8 mouse cellular contexts compared by ENCODE assay signal in the genomic region with DNA sequence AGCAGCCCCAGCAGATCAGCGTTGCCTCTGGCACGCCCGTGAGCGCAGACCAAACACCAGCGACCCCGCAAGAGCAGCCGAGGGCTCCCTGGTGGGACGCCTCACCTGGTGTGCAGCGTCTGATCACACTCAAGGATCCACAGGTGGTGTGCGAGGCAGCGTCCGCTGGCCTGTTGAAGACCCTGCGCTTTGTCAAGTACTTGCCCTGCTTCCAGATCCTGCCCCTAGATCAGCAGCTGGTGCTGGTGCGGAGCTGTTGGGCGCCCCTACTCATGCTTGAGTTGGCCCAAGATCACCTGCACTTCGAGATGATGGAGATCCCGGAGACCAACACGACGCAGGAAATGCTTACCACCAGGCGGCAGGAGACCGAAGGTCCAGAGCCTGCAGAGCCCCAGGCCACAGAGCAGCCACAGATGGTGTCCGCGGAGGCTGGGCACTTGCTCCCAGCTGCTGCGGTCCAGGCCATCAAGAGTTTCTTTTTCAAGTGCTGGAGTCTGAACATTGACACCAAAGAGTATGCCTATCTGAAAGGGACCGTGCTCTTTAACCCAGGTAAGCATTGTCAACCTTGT. TPM values are rescaled to one million over a fixed set of nuclear protein-coding genes. Genes with fewer than 3 reads are reported as not detected.
DNase-seq lines count a peak whose midpoint lies in the region; ATAC-seq and TF ChIP-seq lines count a peak whose summit lies in the region.

No protein-coding gene starts in this region.

- H3K9me3 ChIP-seq in kidney, postnatal 0 days (replicated peaks; ENCODE audit: low read length): no peaks in the 10 kb centered on the region
- H3K9me3 ChIP-seq in hindbrain, embryonic 14.5 days (ENCODE audit: control insufficient read depth, low read length): no peaks in the 10 kb centered on the region
- no peaks in the 10 kb centered on the region for H3K9me3 ChIP-seq in neural tube, embryonic 13.5 days

- peak overlapping the region; percentile 11; the same call in 1 of the 2 replicates for H3K4me3 ChIP-seq in kidney, postnatal 0 days (replicated peaks; ENCODE audit: low read depth, low read length)
- H3K4me3 ChIP-seq in kidney, adult 2 months (ENCODE audit: insufficient read depth, low read depth, low read length): no peak overlapping the region
- H3K4me3 ChIP-seq in cortical plate, adult 2 months (ENCODE audit: insufficient read depth, low read length): peak overlapping the region; percentile 29; the same call in 1 of the 2 replicates
- H3K4me3 ChIP-seq in hindbrain, embryonic 14.5 days (replicated peaks; ENCODE audit: low read length): peak overlapping the region; percentile 42
- H3K4me3 ChIP-seq in neural tube, embryonic 13.5 days: peak overlapping the region; percentile 45

- 0 out of 2 replicates have a peak, but pooled peaks cover 3% of the 10 kb centered on the region for H3K4me1 ChIP-seq in kidney, postnatal 0 days (replicated peaks; ENCODE audit: insufficient read depth, low read length)
- H3K4me1 ChIP-seq in kidney, adult 2 months (ENCODE audit: control insufficient read depth, insufficient read depth, low read length): no peaks in the 10 kb centered on the region
- no peaks in the 10 kb centered on the region for H3K4me1 ChIP-seq in cortical plate, adult 2 months (ENCODE audit: control insufficient read depth, insufficient read depth, low read length)
- 0 out of 2 replicates have a peak, but pooled peaks cover 3% of the 10 kb centered on the region for H3K4me1 ChIP-seq in hindbrain, embryonic 14.5 days (replicated peaks; ENCODE audit: control insufficient read depth, insufficient read depth, low read length)
- H3K4me1 ChIP-seq in neural tube, embryonic 13.5 days (replicated peaks): no peaks in the 10 kb centered on the region

- peaks cover 6% of the 10 kb centered on the region; the same call in 1 of the 2 replicates for H3K27me3 ChIP-seq in kidney, postnatal 0 days (ENCODE audit: insufficient read depth, low read length)
- no peaks in the 10 kb centered on the region for H3K27me3 ChIP-seq in kidney, adult 2 months (replicated peaks; ENCODE audit: control insufficient read depth, insufficient read depth, low read length)
- H3K27me3 ChIP-seq in hindbrain, embryonic 14.5 days (ENCODE audit: control insufficient read depth, insufficient read depth, low read length): peaks cover 13% of the 10 kb centered on the region
- peaks cover 25% of the 10 kb centered on the region for H3K27me3 ChIP-seq in neural tube, embryonic 13.5 days

- 33% methylated on average over 25 of the region's 25 CpGs for WGBS in kidney, postnatal 0 days
- WGBS in kidney, adult 2 months: 3% methylated on average over 25 of the region's 25 CpGs
- WGBS in hindbrain, embryonic 14.5 days: 21% methylated on average over 25 of the region's 25 CpGs
- 16% methylated on average over 25 of the region's 25 CpGs for WGBS in neural tube, embryonic 13.5 days

- H3K9ac ChIP-seq in kidney, postnatal 0 days (ENCODE audit: low read depth, low read length): no peak overlapping the region
- H3K9ac ChIP-seq in hindbrain, embryonic 14.5 days: peak overlapping the region; percentile 49; the same call in 1 of the 2 replicates
- H3K9ac ChIP-seq in neural tube, embryonic 13.5 days: no peak overlapping the region; the same call in 1 of the 2 replicates

- ATAC-seq in kidney, postnatal 0 days (replicated peaks; ENCODE audit: low FRiP score, low read depth): peak; percentile 33; the same call in 1 of the 2 replicates
- ATAC-seq in hindbrain, embryonic 14.5 days (ENCODE audit: low FRiP score): no peak; the same call in 1 of the 2 replicates
- peak; percentile 50 for ATAC-seq in neural tube, embryonic 13.5 days (ENCODE audit: low read depth)

- no peak for TF ChIP-seq POLR2A in kidney, adult 2 months (IDR thresholded peaks at IDR 0.05; ENCODE audit: low read depth, low read length)
- TF ChIP-seq POLR2A in cortical plate, adult 2 months (IDR thresholded peaks at IDR 0.05; ENCODE audit: extremely low read depth, insufficient read depth, low read length): no peak

- H3K36me3 ChIP-seq in kidney, postnatal 0 days (ENCODE audit: insufficient read depth, low read length): no peaks in the 10 kb centered on the region
- H3K36me3 ChIP-seq in kidney, adult 2 months (ENCODE audit: control insufficient read depth, insufficient read depth, low read length): no peaks in the 10 kb centered on the region
- no peaks in the 10 kb centered on the region for H3K36me3 ChIP-seq in hindbrain, embryonic 14.5 days (replicated peaks; ENCODE audit: control insufficient read depth, insufficient read depth)
- H3K36me3 ChIP-seq in neural tube, embryonic 13.5 days: no peaks in the 10 kb centered on the region

- peak; percentile 11 for DNase-seq in kidney, postnatal 0 days (ENCODE audit: low spot score)
- DNase-seq in kidney, adult 2 months: no peak
- DNase-seq in hindbrain, embryonic 14.5 days (ENCODE audit: low spot score): no peak
- no peak for DNase-seq in gastrocnemius, adult 18-20 months (ENCODE audit: low spot score)
- no peak for DNase-seq in left cerebral cortex, adult 18-20 months (ENCODE audit: low spot score in 2 of 2)
- DNase-seq in cerebellum, adult 9-11 months: no peak

- peak; percentile 46 for TF ChIP-seq CTCF in kidney, postnatal 0 days (IDR thresholded peaks at IDR 0.05; ENCODE audit: low read depth)
- TF ChIP-seq CTCF in kidney, adult 2 months (conservative IDR thresholded peaks at IDR 0.05; ENCODE audit: insufficient read depth, insufficient read length, low read depth, low read length): no peak
- TF ChIP-seq CTCF in cortical plate, adult 2 months (IDR thresholded peaks at IDR 0.05; ENCODE audit: extremely low read depth, insufficient read depth, low read length): no peak

- peak overlapping the region; percentile 44 for H3K4me2 ChIP-seq in kidney, postnatal 0 days (ENCODE audit: low read length)
- peak overlapping the region; percentile 82 for H3K4me2 ChIP-seq in hindbrain, embryonic 14.5 days (replicated peaks)
- peak overlapping the region; percentile 71 for H3K4me2 ChIP-seq in neural tube, embryonic 13.5 days

- H3K27ac ChIP-seq in kidney, postnatal 0 days: no peak overlapping the region
- no peak overlapping the region for H3K27ac ChIP-seq in kidney, adult 2 months (ENCODE audit: insufficient read depth, low read depth, low read length)
- no peak overlapping the region for H3K27ac ChIP-seq in cortical plate, adult 2 months (ENCODE audit: insufficient read depth, low read length)
- H3K27ac ChIP-seq in hindbrain, embryonic 14.5 days: no peak overlapping the region
- no peak overlapping the region for H3K27ac ChIP-seq in neural tube, embryonic 13.5 days (replicated peaks)

RNA-seq across cellular contexts. Expression of a gene that starts 0.9 kb away (rescaled TPM):
- polyA plus RNA-seq in kidney, postnatal 0 days (2015; fragmentation: Nextera tagmentation; extraction: Ambion mirVana): 0.17 and 0.61 TPM in 2 replicates
- 0.03 and 0.22 TPM in 2 replicates for polyA plus RNA-seq in kidney, adult 2 months (2012; rRNA removed)
- 0.08 TPM in 2 replicates for polyA plus RNA-seq in cortical plate, adult 2 months (2012; rRNA removed)
- polyA plus RNA-seq in hindbrain, embryonic 14.5 days (2014; fragmentation: Nextera tagmentation; extraction: Ambion mirVana): 0.89 and 1.1 TPM in 2 replicates
- polyA plus RNA-seq in neural tube, embryonic 13.5 days (2015; fragmentation: Nextera tagmentation; extraction: Ambion mirVana): 0.43 and 0.89 TPM in 2 replicates
- not detected for total RNA-seq in gastrocnemius, adult 18-20 months (2021)
- not detected for total RNA-seq in left cerebral cortex, adult 18-20 months (2021)
